Mouse (Mus musculus): ENCODE results near the gene Sumo1. TPM values are rescaled to one million over a fixed set of nuclear protein-coding genes. Genes with fewer than 3 reads are reported as not detected.
A peak's percentile ranks its signal among the peaks of the same experiment; 100 is the strongest.

The Sumo1 gene
- total and polyA plus RNA-seq, 3 experiments: 129 to 131 TPM; not detected in 1

- no peak for TF ChIP-seq ZKSCAN1 (IDR thresholded peaks at IDR 0.05; ENCODE audit: low read depth, low read length)
- 0 out of 2 replicates have a peak, but pooled peaks have one; percentile 53 for TF ChIP-seq JUND (IDR thresholded peaks at IDR 0.05; ENCODE audit: low read depth, low read length)
- peak; percentile 99 for TF ChIP-seq ZNF384 (IDR thresholded peaks at IDR 0.05; ENCODE audit: low read depth, low read length)
- no peak for TF ChIP-seq RCOR1 (IDR thresholded peaks at IDR 0.05; ENCODE audit: low read depth, low read length)
- no peak for TF ChIP-seq GATA1 (IDR thresholded peaks at IDR 0.05; ENCODE audit: low read depth, low read length)
- TF ChIP-seq MAFK (IDR thresholded peaks at IDR 0.05; ENCODE audit: borderline replicate concordance, low read depth, low read length): no peak
- TF ChIP-seq SIN3A (IDR thresholded peaks at IDR 0.05; ENCODE audit: low read length): no peak; the same call in 1 of the 2 replicates
- TF ChIP-seq CTCF (IDR thresholded peaks at IDR 0.05 in 2 of 3, conservative IDR thresholded peaks at IDR 0.05 in 1 of 3; ENCODE audit: control insufficient read depth in 1 of 3, insufficient read depth in 1 of 3, low read depth in 2 of 3, low read length in 3 of 3, poor library complexity in 1 of 3, severe bottlenecking in 1 of 3): 0 out of 6 replicates have a peak, but pooled peaks of 1 of the 3 experiments have one; percentile 11
- TF ChIP-seq ZC3H11A (IDR thresholded peaks at IDR 0.05; ENCODE audit: low read depth, low read length): no peak
- TF ChIP-seq TAL1 (IDR thresholded peaks at IDR 0.05; ENCODE audit: low read length): no peak; the same call in 1 of the 2 replicates
- TF ChIP-seq KAT2A (conservative IDR thresholded peaks at IDR 0.05; ENCODE audit: low read depth, low read length): peak; percentile 32; the same call in 1 of the 2 replicates
- TF ChIP-seq CHD1 (IDR thresholded peaks at IDR 0.05; ENCODE audit: low read depth, low read length): 0 out of 2 replicates have a peak, but pooled peaks have one; percentile 91
Observed at GRCm38 (mm10) chr1:59684819-59685755, 14.5 kb upstream of the Sumo1 start, which contains the start of gene Nop58 (continued).

GRCm38 (mm10) chr1:59683926-59684818 is 13.5 kb upstream of the Sumo1 start:
- Histone ChIP-seq H3K4me1 (ENCODE audit: control insufficient read depth in 1 of 2, insufficient read depth in 2 of 2, low read length in 2 of 2) (peaks cover 0 to 4% of the 10 kb centered on the region in 2 experiments; a peak in 3 of 4 replicates), H3K4me3 (ENCODE audit: control insufficient read depth in 1 of 2, insufficient read depth in 1 of 2, low read depth in 2 of 2, low read length in 2 of 2) (peak overlapping the region; percentile 30 to 64), H3K27ac (ENCODE audit: control insufficient read depth, low read depth, low read length) (peak overlapping the region; percentile 86), H3K27me3 (ENCODE audit: control insufficient read depth in 1 of 2, insufficient read depth in 2 of 2, low read length in 2 of 2) (no peaks in the 10 kb centered on the region), H3K9me3 (replicated peaks; ENCODE audit: insufficient read depth, low read length) (no peaks in the 10 kb centered on the region), H3K36me3 (ENCODE audit: control insufficient read depth in 1 of 2, insufficient read depth in 2 of 2, low read length in 2 of 2) (peaks cover 16 to 20% of the 10 kb centered on the region in 2 experiments), H3K9ac (ENCODE audit: control insufficient read depth, low read depth, low read length, poor library complexity, severe bottlenecking) (peak overlapping the region; percentile 91), H3K79me2 (ENCODE audit: control insufficient read depth, insufficient read depth, low read length, poor library complexity) (peaks cover 37% of the 10 kb centered on the region)
- DNase-seq (ENCODE audit: low read depth, low spot score): peak; percentile 79
- TF ChIP-seq MEF2A (IDR thresholded peaks at IDR 0.05; ENCODE audit: extremely low read depth, insufficient replicate concordance, low read depth, low read length, poor library complexity, severe bottlenecking) (no peak), NELFE (IDR thresholded peaks at IDR 0.05; ENCODE audit: low read depth, low read length) (peak; percentile 48; the same call in 1 of the 2 replicates), TCF12 (IDR thresholded peaks at IDR 0.05; ENCODE audit: low read depth, low read length) (peak; percentile 70), KAT2A (conservative IDR thresholded peaks at IDR 0.05; ENCODE audit: low read depth, low read length) (no peak; the same call in 1 of the 2 replicates), GABPA (IDR thresholded peaks at IDR 0.05; ENCODE audit: low read depth, low read length) (no peak), ZMIZ1 (IDR thresholded peaks at IDR 0.05; ENCODE audit: low read depth, low read length) (peak; percentile 51; the same call in 1 of the 2 replicates), ETS1 (IDR thresholded peaks at IDR 0.05; ENCODE audit: low read depth, low read length) (0 out of 2 replicates have a peak, but pooled peaks have one; percentile 24), USF2 (IDR thresholded peaks at IDR 0.05; ENCODE audit: borderline replicate concordance in 1 of 2, insufficient read depth in 1 of 2, low read depth in 1 of 2, low read length in 2 of 2) (no peak), CHD1 (IDR thresholded peaks at IDR 0.05; ENCODE audit: low read depth, low read length) (0 out of 2 replicates have a peak, but pooled peaks have one; percentile 72), MXI1 (IDR thresholded peaks at IDR 0.05; ENCODE audit: low read depth, low read length) (peak; percentile 69; the same call in 1 of the 2 replicates), MAX (IDR thresholded peaks at IDR 0.05; ENCODE audit: low read length) (no peak), POLR2AphosphoS2 (IDR thresholded peaks at IDR 0.05; ENCODE audit: low read length) (0 out of 2 replicates have a peak, but pooled peaks have one; percentile 6), MAZ (IDR thresholded peaks at IDR 0.05; ENCODE audit: low read depth, low read length) (no peak), USF1 (IDR thresholded peaks at IDR 0.05; ENCODE audit: low read depth, low read length) (no peak)
